Mouse (Mus musculus) embryonic facial prominence, embryonic 10.5 days (tissue): ENCODE results near the gene Bcan. TPM values are rescaled to one million over a fixed set of nuclear protein-coding genes. Genes with fewer than 3 reads are reported as not detected.
A peak's percentile ranks its signal among the peaks of the same experiment; 100 is the strongest.

Experiments
- DNase-seq: peaks from one replicate; pipeline ENCODE4 v3.0.0-alpha.2; 2017; ENCODE audit warnings: low spot score
- H3K27ac ChIP-seq: fragments of 300-500 bp; sonication (generic); replicated peaks from 2 replicates; pipeline ENCODE4 v1.5.1; 2016; ENCODE audit warnings: mild to moderate bottlenecking
- H3K27me3 ChIP-seq: fragments of 300-500 bp; sonication (generic); replicated peaks from 2 replicates; pipeline ENCODE4 v1.6.1; 2016; ENCODE audit warnings: low read depth, mild to moderate bottlenecking; ENCODE audit not compliant: poor library complexity, severe bottlenecking
- H3K36me3 ChIP-seq: fragments of 300-500 bp; sonication (generic); replicated peaks from 2 replicates; pipeline ENCODE4 v1.6.1; 2016; ENCODE audit warnings: mild to moderate bottlenecking, moderate library complexity
- H3K4me1 ChIP-seq: fragments of 300-500 bp; sonication (generic); 2 replicates; pipeline ENCODE4 v1.6.1; 2016
- H3K4me3 ChIP-seq: fragments of 300-500 bp; sonication (generic); 2 replicates; pipeline ENCODE4 v1.5.1; 2016; ENCODE audit warnings: mild to moderate bottlenecking, moderate library complexity
- H3K9me3 ChIP-seq: fragments of 300-500 bp; sonication (generic); 2 replicates; pipeline ENCODE4 v1.6.1; 2016; ENCODE audit warnings: mild to moderate bottlenecking
- WGBS: fragments of 180-500 bp; shearing (Covaris S2); methylation state at CpG from one replicate; pipeline ENCODE4 v1.1.7; 2016; 5-methylcytosine and 5-hydroxymethylcytosine counted together
- polyA plus RNA-seq: library from polyadenylated mRNA; unstranded; fragments of >200 nt; fragmentation: Nextera tagmentation; extraction: Ambion mirVana; gene quantifications from 2 replicates; pipeline ENCODE4 v1.2.1, GENCODE M21; 2016

Gene Bcan
- polyA plus RNA-seq, 1 experiment from 2014 or later, result 0.32 TPM

DNA sequence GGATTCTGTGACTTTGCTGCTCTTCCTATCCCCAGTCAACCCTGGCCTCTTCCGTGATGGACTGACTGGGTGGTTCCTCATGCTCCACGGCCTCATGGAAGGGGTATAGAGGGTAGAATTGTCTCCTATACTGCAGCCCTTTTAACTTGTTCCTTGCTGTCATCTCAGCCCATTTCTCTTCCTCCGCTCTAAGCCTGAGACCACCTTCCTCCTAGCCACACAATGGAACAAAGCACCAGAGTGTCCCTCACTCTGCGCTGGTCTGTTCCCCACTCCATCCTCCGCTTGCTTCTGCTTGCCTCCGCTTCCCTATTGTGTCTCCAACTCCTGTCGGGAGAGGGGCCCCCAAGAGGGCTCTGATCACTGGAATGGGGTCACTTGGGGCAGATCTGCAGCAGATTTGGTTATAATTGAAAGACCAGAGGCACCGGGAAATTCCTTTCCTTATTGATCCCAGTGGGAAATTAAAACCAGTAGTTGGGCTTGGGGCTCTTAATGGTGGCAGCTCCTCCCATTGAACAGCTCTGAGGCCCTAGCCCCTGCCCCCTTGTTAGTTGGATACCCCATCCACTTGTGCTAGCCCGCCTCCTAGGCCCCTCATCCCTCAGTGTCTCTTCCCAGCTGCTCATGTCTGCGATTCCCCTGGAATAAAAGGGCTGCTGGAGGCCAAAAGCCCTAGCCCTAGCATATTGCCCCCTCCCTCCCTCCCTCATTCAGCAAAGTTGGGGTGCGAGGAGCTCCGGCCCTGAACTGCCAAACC, 54.1 kb downstream of the Bcan start:
- WGBS, result 6% methylated on average over 12 of the region's 12 CpGs
- H3K4me1 ChIP-seq, result peaks cover 70% of the 10 kb centered on the region
- peak; percentile 76 for DNase-seq
- no peaks in the 10 kb centered on the region for H3K27me3 ChIP-seq
- peak overlapping the region; percentile 96 for H3K27ac ChIP-seq
- peaks cover 36% of the 10 kb centered on the region for H3K36me3 ChIP-seq
- peak overlapping the region; percentile 78 for H3K4me3 ChIP-seq
- H3K9me3 ChIP-seq, result no peaks in the 10 kb centered on the region

DNA sequence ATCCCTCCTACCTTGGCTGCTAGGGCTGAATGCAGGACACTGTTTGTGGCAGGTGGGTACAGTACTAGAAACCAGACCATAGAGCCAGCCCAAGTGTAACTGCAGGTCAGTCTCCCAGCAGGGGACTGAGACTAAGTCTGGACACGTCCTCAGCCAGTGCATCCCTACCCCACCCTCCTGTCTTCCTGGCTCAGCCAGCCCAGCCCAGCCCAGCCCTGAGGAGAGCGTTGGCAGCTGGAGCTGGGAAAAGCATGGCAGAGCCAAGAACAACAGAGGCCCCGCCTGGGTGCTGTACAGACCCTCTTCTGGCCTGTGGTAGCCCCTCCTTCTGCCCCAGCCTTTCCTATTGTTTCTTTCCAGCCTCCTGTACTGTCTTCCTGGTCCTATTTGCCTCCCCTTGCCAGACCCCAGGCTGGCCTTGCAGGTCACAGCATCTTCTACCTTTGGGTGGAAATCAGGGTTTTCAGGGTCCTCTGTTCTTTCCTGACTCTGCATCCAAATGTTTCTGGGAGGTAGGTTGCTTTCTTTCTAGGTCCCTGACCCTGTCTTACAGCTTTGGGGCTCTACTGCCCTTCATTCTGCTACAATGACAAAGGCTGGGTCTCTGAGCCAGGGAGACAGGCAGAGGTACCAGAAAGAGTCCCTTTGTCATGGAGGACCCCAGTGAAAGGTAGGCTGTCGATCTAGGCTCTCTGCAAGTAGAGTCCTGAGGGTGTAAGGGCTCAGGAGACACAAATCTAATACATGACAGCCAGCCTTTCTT, 55.0 kb downstream of the Bcan start:
- peaks cover 61% of the 10 kb centered on the region for H3K4me1 ChIP-seq
- no peaks in the 10 kb centered on the region for H3K27me3 ChIP-seq
- WGBS, result 20% methylated on average over 4 of the region's 4 CpGs
- H3K9me3 ChIP-seq, result no peaks in the 10 kb centered on the region
- H3K36me3 ChIP-seq, result peaks cover 45% of the 10 kb centered on the region
- peak overlapping the region; percentile 78 for H3K4me3 ChIP-seq
- H3K27ac ChIP-seq, result peak overlapping the region; percentile 96
- peak; percentile 37 for DNase-seq

DNA sequence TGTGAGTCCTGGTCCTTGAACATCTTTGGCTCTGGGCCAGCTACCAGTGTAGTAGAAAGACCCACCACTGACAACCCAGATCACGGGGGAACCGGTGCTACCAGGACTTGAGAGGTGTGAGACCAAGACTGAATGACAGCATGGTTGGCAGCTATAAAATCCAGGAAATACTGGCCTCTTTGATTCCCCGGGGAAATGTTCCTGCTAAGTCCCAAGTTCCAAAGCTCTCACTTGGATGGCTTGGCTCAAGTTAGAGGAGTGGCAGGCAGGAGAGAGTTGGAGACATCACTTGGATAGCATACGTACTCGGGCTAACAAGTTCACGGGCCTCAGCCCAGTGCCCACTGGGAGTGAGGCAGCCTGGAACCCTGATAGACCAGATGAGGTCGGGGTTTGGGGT, 56.4 kb downstream of the Bcan start:
- H3K36me3 ChIP-seq, result peaks cover 59% of the 10 kb centered on the region
- peaks cover 46% of the 10 kb centered on the region for H3K4me1 ChIP-seq
- DNase-seq, result no peak
- H3K4me3 ChIP-seq, result no peak overlapping the region
- no peaks in the 10 kb centered on the region for H3K27me3 ChIP-seq
- 85% methylated on average over 7 of the region's 7 CpGs for WGBS
- no peaks in the 10 kb centered on the region for H3K9me3 ChIP-seq
- H3K27ac ChIP-seq, result no peak overlapping the region; the same call in 1 of the 2 replicates

DNA sequence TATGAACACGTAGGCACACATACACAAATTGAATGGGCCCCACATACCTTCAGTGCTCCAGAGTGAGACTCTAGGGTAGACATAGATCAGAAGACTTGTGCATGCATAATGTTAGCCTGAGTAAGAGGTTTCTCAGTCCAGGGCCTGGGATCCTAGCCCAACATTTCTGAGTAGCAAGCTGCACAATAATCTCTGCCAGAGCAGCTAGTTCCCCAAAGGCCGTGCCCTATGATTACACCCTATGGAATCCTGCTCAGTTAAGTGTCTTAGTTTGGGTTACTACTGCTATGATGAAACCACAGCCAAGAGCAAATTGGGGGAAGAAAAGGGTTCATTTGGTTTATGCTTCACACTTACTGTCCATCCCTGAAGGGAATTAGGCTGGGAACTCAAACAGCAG, 57.6 kb downstream of the Bcan start:
- Histone ChIP-seq H3K36me3 (peaks cover 71% of the 10 kb centered on the region), H3K9me3 (no peaks in the 10 kb centered on the region), H3K27me3 (no peaks in the 10 kb centered on the region), H3K4me1 (peaks cover 35% of the 10 kb centered on the region), H3K27ac (no peak overlapping the region), H3K4me3 (no peak overlapping the region)
- no peak for DNase-seq
- 92% methylated on average over 2 of the region's 2 CpGs for WGBS

DNA sequence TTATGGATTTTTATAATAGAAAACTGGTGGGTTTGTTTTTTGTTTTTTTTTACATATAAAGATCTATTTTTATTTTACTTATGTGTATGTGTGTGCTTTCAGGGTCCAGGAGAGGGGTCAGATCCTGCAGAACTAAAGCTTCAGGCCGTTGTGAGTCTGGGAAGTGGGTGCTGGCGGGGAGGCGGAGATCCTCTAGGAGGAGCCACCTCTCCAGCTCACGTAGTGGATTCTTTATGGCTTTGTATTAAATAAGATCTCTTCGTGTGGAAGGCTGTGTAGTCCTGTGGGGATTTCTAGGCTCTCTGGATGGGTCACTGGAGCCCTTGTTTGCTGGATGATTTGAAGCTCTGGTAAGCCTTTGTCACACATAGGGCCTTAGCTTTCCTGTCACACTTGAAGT, 59.4 kb downstream of the Bcan start:
- no peak for DNase-seq
- H3K27me3 ChIP-seq, result no peaks in the 10 kb centered on the region
- H3K4me3 ChIP-seq, result no peak overlapping the region
- H3K36me3 ChIP-seq, result peaks cover 89% of the 10 kb centered on the region
- WGBS, result 74% methylated on average over 5 of the region's 5 CpGs
- no peak overlapping the region for H3K27ac ChIP-seq
- H3K9me3 ChIP-seq, result no peaks in the 10 kb centered on the region
- peaks cover 22% of the 10 kb centered on the region for H3K4me1 ChIP-seq

Other genes with a start within 250 kb of the Bcan start
- gene Ntrk1, start 205.1 kb downstream of the Bcan start, polyA plus RNA-seq, result 10.7 and 11.0 TPM in 2 replicates
- 0.49 and 0.54 TPM in 2 replicates for gene Insrr, start 203.3 kb downstream of the Bcan start, polyA plus RNA-seq
- 12.2 and 13.4 TPM in 2 replicates for gene Pear1, start 175.9 kb downstream of the Bcan start, polyA plus RNA-seq
- gene Sh2d2a, start 153.5 kb downstream of the Bcan start, polyA plus RNA-seq, result not detected in 2 replicates
- gene Prcc, start 114.6 kb downstream of the Bcan start, polyA plus RNA-seq, result 19.7 and 20.6 TPM in 2 replicates
- 269 and 278 TPM in 2 replicates for gene Hdgf, start 93.9 kb downstream of the Bcan start, polyA plus RNA-seq
- 78.4 and 79.3 TPM in 2 replicates for gene Mrpl24, start 80.7 kb downstream of the Bcan start, polyA plus RNA-seq
- gene Isg20l2, start 69.9 kb downstream of the Bcan start, polyA plus RNA-seq, result 78.0 and 81.3 TPM in 2 replicates
- gene Rrnad1, start 69.5 kb downstream of the Bcan start, polyA plus RNA-seq, result 20.6 and 21.5 TPM in 2 replicates
- 686 and 800 TPM in 2 replicates for gene Crabp2, start 51.6 kb downstream of the Bcan start, polyA plus RNA-seq
- gene Nes, start 29.2 kb downstream of the Bcan start, polyA plus RNA-seq, result 35.3 and 46.2 TPM in 2 replicates
- gene Hapln2, start 27.4 kb upstream of the Bcan start, polyA plus RNA-seq, result not detected in 2 replicates
- gene Gpatch4, start 42.9 kb upstream of the Bcan start, polyA plus RNA-seq, result 52.2 and 52.4 TPM in 2 replicates
- gene Naxe, start 58.3 kb upstream of the Bcan start, polyA plus RNA-seq, result 126 and 145 TPM in 2 replicates
- 0.09 and 0.24 TPM in 2 replicates for gene Ttc24, start 78.1 kb upstream of the Bcan start, polyA plus RNA-seq
- 27.3 and 28.2 TPM in 2 replicates for gene Iqgap3, start 81.7 kb upstream of the Bcan start, polyA plus RNA-seq
- gene Mef2d, start 142.1 kb upstream of the Bcan start, polyA plus RNA-seq, result 11.1 and 12.1 TPM in 2 replicates